Mouse (Mus musculus) layer of hippocampus, postnatal 10 days (tissue): ENCODE results near the gene Blcap. TPM values are rescaled to one million over a fixed set of nuclear protein-coding genes. Genes with fewer than 3 reads are reported as not detected.

ENCODE experiments used
- DNase-seq, 2 experiments: peaks; one replicate each; pipeline ENCODE4 v3.0.0; 2021; ENCODE audit warnings: low spot score in 2 of 2
- total RNA-seq, 2 experiments: library from RNA; stranded (reverse); gene quantifications; 2 replicates each; pipeline ENCODE4 v1.2.3; 2021

Gene Blcap
- total RNA-seq, 2 experiments from 2014 or later = 140 to 151 TPM

- no peak for DNase-seq
These were observed 10.8 kb downstream of the Blcap start for GRCm38 (mm10) chr2:157560302-157560701.

DNA sequence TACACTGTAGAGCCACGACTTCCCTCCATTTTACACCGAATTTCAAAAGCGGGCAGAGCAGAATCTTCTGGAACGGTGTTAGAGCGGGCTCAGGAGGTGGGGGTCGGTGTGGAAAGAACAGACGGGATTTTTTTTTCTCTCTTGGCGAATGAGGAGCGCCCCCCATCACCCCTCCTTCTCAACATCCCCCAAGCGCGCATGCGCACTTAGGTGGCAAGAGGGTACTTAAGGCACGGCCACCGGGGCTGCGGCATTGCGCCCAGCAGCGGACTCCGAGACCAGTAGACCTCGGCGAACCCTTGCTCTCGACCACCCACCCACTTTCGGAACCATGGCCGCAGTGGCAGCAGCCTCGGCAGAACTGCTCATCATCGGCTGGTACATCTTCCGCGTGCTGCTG, 11.2 kb downstream of the Blcap start, which contains the start of gene Nnat:
TSS of gene Nnat (plus strand) at position 221 of the 400 bp plus-strand sequence.
- peak; percentile 80 to 86 for DNase-seq

DNA sequence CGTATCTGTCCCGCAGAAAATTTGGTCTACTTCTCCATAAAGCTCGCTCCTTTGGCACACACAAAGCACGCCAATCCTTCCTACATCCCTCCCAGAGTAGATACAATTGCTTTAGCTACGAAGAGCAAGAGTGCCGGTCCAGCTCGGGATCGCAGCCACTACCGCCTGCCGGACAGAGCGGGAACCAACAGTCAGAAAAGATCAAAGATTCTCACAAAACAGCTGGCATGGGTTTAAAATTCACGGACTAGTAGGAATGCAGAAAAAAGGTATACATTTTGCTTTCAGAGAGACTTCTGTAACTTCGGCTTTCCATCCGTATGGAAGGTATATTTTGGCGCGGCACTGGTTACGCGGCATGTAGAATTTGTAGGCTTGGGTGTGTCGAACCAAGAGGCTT, 11.6 kb downstream of the Blcap start:
- no peak for DNase-seq

DNA sequence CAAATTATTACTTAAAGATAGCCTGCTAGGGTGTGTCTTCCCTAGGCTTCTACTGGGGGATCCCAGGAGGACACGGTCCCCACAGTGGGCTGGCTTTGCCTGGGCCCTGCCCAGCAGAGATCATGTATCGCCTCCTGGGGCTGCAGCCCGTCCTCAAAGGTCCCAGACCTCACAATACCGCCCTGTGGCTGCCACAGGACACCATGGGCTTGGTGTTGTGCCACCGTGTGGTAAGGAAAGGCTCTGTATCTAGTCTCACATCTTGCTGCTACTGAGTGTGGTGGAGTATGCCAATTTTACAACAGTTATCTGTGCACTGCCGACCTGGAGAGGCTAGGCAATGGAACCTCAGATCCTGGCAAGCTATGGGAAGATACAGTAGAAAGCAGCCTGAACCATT, 12.6 kb downstream of the Blcap start:
- DNase-seq = no peak

DNA sequence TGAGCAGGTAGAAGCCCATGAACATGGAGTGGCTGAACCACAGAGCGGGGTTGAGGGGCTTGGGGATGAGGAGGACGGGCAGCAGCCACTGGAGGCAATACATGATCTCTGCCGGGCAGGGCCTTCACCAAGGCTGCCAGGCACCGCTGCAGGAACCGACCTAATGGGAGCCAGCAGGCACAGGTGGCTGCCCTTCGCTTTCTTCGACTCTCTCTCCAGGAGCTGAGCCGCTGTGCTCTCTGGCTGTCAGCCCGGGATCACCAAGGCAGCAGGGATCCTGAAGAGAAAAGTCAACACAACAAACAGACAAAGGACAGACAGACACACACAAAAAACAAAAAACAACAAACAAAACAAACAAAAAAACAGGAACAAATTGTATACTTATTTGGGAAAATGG, 13.0 kb downstream of the Blcap start:
- DNase-seq = no peak

DNA sequence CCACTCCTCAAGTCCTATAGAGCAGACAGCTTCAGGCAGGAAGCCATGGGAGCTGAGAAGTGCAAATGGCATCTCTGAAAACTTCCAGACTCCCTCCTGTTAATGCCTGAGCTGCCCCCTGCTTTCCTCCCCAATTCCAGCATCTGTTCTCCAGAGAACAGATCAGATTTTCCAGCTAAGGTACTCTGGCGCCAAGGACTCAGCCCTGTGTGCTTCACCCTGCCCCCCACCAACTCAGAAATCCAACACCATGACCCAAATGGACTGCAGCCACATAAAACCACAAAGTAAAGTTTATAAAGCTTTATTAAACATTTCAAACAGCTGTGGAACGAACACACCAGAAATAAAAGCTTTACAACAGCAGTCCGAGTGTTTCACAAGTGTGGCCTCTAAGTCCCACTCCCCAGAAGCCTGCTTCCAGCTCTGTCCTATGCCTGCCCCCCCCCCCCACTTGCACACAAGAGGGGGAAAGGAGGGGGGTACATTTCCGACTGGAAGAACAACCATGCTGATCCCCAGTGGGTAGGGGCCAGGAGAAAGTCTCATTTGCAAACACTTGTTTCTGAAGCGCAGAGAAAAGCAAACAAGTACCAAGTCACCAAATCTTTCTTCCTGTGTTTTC, 14.9 kb downstream of the Blcap start:
- DNase-seq = no peak

- DNase-seq = no peak
These were observed 18.8 kb downstream of the Blcap start for GRCm38 (mm10) chr2:157552158-157552886.

DNA sequence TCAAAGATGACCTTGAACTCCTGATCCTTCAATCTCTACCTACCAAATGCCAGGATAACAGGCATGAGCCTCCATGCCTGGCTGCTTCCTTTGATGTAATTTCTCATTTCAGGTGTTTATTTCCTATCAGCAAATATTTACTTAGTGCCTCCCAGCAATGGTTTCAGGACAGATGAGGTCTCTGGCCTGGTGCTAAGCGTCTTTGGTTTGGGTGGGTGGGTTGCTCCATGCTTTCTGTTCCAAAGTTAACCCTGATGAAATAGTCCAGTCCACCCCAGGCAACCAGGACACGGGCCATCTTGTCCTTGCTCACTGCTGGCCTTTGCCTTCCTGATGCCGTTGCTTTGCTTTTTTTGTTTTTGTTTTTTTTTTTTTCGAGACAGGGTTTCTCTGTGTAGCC, 20.8 kb downstream of the Blcap start:
- DNase-seq = no peak

DNA sequence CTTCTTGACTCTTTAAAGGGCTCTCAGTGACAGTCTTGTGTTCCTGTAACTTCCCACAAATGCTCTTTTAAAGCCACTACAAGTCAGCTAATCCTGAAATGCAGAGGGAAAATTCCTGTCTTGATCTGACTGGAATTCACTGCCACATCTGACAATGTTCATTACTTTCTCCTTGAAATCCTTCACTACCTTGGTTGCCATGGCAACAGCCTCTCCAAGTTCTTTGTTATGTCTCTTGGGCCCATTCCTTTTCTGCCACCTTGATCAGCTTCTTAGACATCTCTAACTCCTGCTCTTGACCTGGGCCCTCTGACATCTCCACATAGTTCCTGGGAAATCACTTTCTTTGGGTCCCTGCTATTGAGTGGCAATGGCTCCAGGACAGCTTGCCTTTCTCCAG, 24.4 kb downstream of the Blcap start:
- DNase-seq = no peak

GRCm38 (mm10) chr2:157544333-157544888, 26.7 kb downstream of the Blcap start:
- no peak for DNase-seq

- DNase-seq = no peak
These were observed 28.7 kb downstream of the Blcap start for GRCm38 (mm10) chr2:157542415-157542814.

GRCm38 (mm10) chr2:157541631-157542030, 29.4 kb downstream of the Blcap start:
- no peak for DNase-seq

GRCm38 (mm10) chr2:157540953-157541569, 30.0 kb downstream of the Blcap start:
- DNase-seq = no peak

DNA sequence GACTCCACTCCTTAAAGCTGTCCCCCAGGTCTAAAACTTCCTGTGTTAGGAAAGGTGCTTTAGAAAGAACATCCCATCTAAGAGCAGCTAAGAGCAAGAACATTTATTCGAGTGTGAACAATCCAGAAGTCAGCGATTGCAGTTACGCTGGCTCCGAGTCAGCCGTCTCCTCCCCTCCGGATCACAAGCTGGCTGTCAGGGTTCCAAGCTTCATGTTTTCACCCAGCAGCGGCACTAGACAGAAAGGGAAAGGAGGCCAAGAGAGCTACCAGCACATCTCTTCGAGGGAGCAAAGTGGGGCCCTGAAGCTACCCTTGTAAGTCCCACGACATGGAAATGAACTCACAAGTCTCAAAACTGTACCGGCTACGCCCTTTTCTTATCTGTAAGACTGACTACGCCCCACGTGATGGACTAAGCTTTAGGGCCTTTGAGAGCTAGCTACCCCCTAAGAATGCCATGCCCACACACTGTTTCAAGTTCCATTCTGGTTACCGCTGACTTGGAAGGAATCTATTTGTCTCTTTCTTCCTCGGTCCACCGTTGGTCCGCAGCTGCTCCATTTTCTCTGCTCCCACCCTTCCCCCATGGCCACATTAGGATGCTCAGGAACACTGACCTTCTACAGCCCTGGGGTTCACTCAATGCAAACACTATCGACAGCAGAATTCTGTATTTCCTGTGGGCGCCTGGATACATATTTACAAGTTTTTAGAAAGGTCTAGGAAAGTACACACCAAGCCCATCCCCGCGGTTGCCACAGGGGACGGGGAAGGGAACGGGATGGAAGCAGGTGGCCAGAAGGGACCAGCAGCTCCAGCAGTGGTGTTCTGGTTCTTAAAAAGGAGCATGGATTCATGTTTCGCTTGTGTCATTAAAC, 30.8 kb downstream of the Blcap start:
- DNase-seq = peak in 1 of 2 experiments; percentile 55

DNA sequence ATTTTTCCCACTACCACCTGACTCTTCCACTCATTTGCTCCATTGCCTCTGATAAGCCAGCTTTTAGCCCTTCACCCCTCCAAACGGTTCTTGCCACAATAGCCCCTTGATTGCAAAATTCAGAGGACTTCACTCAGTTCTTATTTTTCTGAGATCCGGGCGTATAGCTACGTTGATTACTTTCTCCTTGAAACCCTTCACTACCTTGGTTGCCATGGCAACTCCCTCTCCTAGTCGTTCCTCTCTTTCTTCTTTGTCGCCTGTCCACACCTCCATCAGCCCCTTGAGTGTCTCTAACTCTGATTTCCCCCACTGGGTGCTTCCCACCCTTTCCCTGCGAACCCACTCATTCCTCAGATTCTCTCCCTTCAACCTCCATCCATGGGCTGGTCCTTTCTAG, 34.0 kb downstream of the Blcap start:
- DNase-seq = peak in 1 of 2 experiments; percentile 5

GRCm38 (mm10) chr2:157536476-157537081, 34.5 kb downstream of the Blcap start:
- DNase-seq = no peak

DNA sequence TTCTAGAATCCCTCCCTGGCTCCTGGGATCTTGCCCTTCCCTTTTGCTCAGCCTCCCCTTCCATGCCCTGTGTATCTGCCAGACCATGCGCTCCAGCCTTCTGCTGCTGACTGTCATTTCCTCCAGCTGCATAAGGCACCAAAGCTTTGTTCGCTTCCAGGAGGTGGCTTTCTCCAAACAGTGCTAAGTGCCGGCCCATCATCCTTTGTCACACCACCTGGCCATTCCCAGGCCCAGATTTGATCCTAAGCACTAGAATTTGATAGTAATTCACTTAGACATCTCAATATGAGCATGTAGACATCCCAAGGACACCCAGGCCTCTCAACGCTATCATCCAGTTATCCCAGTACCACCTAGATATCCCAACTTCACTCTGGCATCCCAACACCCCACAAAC, 36.9 kb downstream of the Blcap start:
- DNase-seq = no peak

DNA sequence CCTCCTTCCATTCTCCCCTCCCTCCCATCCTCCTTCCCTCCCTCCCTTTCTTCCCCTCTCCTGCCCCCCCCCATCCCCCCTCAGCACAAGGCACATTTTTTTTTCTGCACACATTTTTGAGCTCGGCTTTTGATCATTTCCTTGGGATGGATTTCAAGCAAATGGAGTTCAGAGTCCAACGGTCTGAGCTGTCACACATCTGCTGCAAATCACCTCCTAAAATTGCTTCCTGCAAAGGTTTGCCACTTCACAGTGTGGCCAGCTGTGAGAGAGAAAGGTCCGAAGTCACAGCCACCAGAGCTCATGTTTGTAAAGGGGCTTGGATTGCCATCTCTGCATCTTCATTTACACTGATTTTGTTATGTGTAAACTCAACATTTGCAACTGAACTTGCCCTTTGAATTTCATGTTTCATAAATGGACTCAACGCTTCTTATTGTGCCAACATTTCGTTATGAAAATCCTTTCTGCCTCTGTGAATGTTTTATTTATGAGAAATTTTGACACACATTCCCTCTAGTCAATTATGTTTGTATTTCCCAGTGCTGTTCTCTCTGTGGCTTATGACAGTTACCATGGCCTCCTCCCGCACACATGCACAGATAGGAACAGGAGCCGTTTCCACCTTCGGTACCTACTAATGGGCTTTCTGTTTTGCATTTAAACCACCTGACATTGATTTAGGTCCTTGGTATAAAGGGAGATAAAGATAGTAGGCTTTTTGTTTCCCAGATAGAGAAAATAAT, 39.2 kb downstream of the Blcap start:
- DNase-seq = no peak

GRCm38 (mm10) chr2:157530056-157530955, 40.8 kb downstream of the Blcap start:
- peak in 1 of 2 experiments; percentile 16 for DNase-seq
